Mouse (Mus musculus): ENCODE measurements around the gene Tenm4. TPM values are rescaled to one million over a fixed set of nuclear protein-coding genes. Genes with fewer than 3 reads are reported as not detected.
A peak's percentile ranks its signal among the peaks of the same experiment; 100 is the strongest.

Gene Tenm4
- polyA plus RNA-seq, 2 experiments, result 12.7 to 37.4 TPM

DNA sequence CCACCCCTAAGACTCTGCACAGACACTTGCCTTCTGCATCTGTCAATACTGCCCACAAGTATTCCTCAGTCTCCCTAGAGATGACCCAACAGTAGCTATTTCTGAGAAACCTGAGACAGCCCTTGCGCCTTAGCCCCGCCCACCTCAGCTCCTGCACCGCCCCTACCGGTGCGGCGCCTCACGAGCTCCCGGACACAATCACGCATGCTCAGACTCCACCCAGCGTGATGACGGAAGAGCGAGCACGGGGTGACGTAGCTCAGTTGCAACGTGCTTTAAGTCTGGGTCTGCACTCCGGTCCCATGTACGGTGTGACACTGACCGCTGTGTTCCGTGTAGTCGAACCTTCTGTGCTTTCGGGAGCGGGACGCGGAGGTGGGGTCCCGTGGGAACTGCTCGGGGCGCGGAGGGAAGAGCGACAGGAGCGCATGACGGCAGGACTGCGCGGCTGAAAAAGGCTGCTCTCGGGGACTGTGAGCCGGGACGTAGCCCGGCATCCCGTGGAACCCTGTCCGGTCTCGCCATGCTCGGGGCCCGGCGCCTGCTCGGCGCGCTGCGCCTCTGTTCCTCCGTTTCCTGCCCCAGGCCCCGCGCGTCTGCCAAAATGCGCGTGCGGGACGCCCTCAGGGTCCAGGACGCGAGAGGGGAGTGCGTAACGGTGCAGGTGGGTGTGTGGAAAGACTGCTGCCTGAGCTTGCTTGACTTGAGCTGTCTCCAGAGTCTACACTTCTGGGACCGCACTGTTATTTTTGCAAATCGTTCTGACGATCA, 780.4 kb downstream of the Tenm4 start, which contains the start of gene Nars2:
Gene Nars2 (plus strand): TSS at position 225 of the 771 bp plus-strand sequence.
- peak; percentile 56; the same call in 1 of the 2 replicates for TF ChIP-seq POLR2A (IDR thresholded peaks at IDR 0.05; ENCODE audit: borderline replicate concordance, extremely low read depth, insufficient read depth, insufficient read length)

GRCm38 (mm10) chr7:96952094-96952493, 781.0 kb downstream of the Tenm4 start:
- Histone ChIP-seq H3K9ac (ENCODE audit: low read depth, low read length, severe bottlenecking) (peak overlapping the region; percentile 84), H3K9me3 (ENCODE audit: control insufficient read depth, low read length) (no peaks in the 10 kb centered on the region), H3K4me3 (replicated peaks; ENCODE audit: low read length) (peak overlapping the region; percentile 87), H3K27ac (replicated peaks; ENCODE audit: low read depth, low read length) (no peak overlapping the region; the same call in 1 of the 2 replicates), H3K4me2 (replicated peaks; ENCODE audit: low read depth, low read length, severe bottlenecking) (peak overlapping the region; percentile 60), H3K36me3 (ENCODE audit: control insufficient read depth, insufficient read depth, low read length) (peaks cover 4% of the 10 kb centered on the region; the same call in 1 of the 2 replicates), H3K4me1 (ENCODE audit: control insufficient read depth, insufficient read depth, low read length) (peaks cover 6% of the 10 kb centered on the region; the same call in 1 of the 2 replicates), H3K27me3 (ENCODE audit: control insufficient read depth, insufficient read depth, low read length) (no peaks in the 10 kb centered on the region)
- 14% methylated on average over 5 of the region's 5 CpGs for WGBS
- DNase-seq (ENCODE audit: low spot score) (no peak), ATAC-seq (ENCODE audit: low FRiP score, low read depth) (no peak)
- TF ChIP-seq POLR2A (IDR thresholded peaks at IDR 0.05; ENCODE audit: borderline replicate concordance, extremely low read depth, insufficient read depth, insufficient read length), result no peak

More for the DNA sequence above, 780.4 kb downstream of the Tenm4 start, which contains the start of gene Nars2:
- peak within 1 kb of the TSS; percentile 84 for H3K9ac ChIP-seq (ENCODE audit: low read depth, low read length, severe bottlenecking)
- ATAC-seq (ENCODE audit: low FRiP score, low read depth) (peak; percentile 100), DNase-seq (ENCODE audit: low spot score) (peak; percentile 95)
- no peaks in the 10 kb centered on the region for H3K9me3 ChIP-seq (ENCODE audit: control insufficient read depth, low read length)
- H3K4me3 ChIP-seq (replicated peaks; ENCODE audit: low read length), result peak within 1 kb of the TSS; percentile 87
- under 1% methylated on average over 49 of the region's 62 CpGs for WGBS
- peak within 1 kb of the TSS; percentile 60 for H3K4me2 ChIP-seq (replicated peaks; ENCODE audit: low read depth, low read length, severe bottlenecking)
- H3K4me1 ChIP-seq (ENCODE audit: control insufficient read depth, insufficient read depth, low read length), result peaks cover 6% of the 10 kb centered on the region; the same call in 1 of the 2 replicates
- peak within 1 kb of the TSS; percentile 83 for H3K27ac ChIP-seq (replicated peaks; ENCODE audit: low read depth, low read length)
- peaks cover 4% of the 10 kb centered on the region; the same call in 1 of the 2 replicates for H3K36me3 ChIP-seq (ENCODE audit: control insufficient read depth, insufficient read depth, low read length)
- no peaks in the 10 kb centered on the region for H3K27me3 ChIP-seq (ENCODE audit: control insufficient read depth, insufficient read depth, low read length)

DNA sequence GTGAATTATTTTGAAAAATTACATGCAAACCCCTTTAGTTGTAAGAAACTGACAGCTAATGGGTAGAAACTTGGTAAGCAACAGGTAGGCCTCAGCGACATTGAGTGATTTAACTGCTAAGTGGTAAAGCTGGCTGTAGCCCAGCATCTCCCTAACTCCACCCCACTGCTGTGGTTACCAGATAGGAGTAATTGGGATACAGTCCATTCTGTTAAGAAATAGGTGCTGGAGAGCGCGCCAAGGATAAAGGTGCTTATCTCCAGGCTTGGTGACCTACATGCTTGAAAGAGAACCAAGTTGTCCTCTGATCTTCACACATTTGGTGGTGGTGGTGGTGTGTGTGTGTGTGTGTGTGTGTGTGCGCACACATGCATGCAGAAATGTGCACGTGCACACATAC, 788.1 kb downstream of the Tenm4 start:
- Histone ChIP-seq H3K4me3 (replicated peaks; ENCODE audit: low read length) (no peak overlapping the region), H3K9ac (ENCODE audit: low read depth, low read length, severe bottlenecking) (no peak overlapping the region), H3K9me3 (ENCODE audit: control insufficient read depth, low read length) (no peaks in the 10 kb centered on the region), H3K27me3 (ENCODE audit: control insufficient read depth, insufficient read depth, low read length) (no peaks in the 10 kb centered on the region), H3K4me2 (replicated peaks; ENCODE audit: low read depth, low read length, severe bottlenecking) (no peak overlapping the region), H3K4me1 (ENCODE audit: control insufficient read depth, insufficient read depth, low read length) (no peaks in the 10 kb centered on the region), H3K27ac (replicated peaks; ENCODE audit: low read depth, low read length) (no peak overlapping the region), H3K36me3 (ENCODE audit: control insufficient read depth, insufficient read depth, low read length) (peaks cover 30% of the 10 kb centered on the region)
- DNase-seq (ENCODE audit: low spot score), result no peak
- 88% methylated on average over 5 of the region's 5 CpGs for WGBS
- ATAC-seq (ENCODE audit: low FRiP score, low read depth), result no peak
- no peak for TF ChIP-seq POLR2A (IDR thresholded peaks at IDR 0.05; ENCODE audit: borderline replicate concordance, extremely low read depth, insufficient read depth, insufficient read length)

MicroRNA genes within 50 kb of the gene (microRNA counts, 519-probe panel; counts per million panel counts)
- microRNA mmu-miR-708, result 2,604 counts per million, percentile 45 among the panel's probes with 10 or more counts

Small RNA genes lying within 50 kb of the gene (microRNA-seq; reads per million reads assigned to microRNA genes)
- not detected for gene Mir6394
- gene Mir708, result 2,421 reads per million, percentile 81 among the genes with 10 or more reads in this experiment

All from limb, embryonic 14.5 days (tissue).